ENCODE assay signal across 7 mouse cellular contexts in the genomic region with DNA sequence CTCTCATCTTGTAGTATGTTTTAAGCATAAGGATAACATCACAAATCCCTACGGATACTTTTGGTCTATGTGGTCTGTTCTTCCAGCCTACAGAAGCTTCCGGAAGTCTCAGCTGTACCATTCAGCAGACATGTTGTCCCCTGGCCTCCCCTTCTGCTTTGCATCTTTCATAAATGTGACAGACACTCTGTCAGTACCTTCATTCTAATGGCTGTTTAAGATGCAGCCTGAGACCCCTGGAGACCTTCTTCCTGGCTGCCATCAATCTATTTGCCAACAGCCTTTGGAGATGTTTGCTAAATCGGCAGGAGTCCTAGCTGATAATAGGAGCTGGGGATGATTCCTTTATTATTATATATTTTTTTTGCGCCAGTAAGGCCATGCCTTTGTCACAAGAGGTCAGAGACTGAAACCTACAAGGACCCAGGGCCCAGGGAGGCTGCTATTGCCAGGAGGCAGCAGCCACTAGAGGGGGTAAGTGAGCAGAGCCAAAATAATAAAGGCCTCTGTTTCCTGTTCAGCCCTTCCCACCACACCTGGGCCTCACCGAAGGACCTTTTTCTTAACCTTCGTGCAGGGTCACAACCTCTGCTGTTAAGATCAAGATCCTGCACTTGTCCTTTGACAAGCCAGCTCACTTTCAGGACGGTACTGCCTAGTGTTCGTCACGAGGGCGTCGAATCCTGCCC. TPM values are rescaled to one million over a fixed set of nuclear protein-coding genes. Genes with fewer than 3 reads are reported as not detected.
DNase-seq lines count a peak whose midpoint lies in the region; ATAC-seq and TF ChIP-seq lines count a peak whose summit lies in the region.

No protein-coding gene starts in this region.

- CTCF ChIA-PET in Patski (lab: Charles Lee) = interaction anchor here (0.7 to 1.1 kb wide), 3 partner anchors 27 to 53 kb away, joined by 3 read pairs; partner anchors contain the start of gene Gpa33

- H3K27me3 ChIP-seq in liver, embryonic 12.5 days (replicated peaks) = 0 out of 2 replicates have a peak, but pooled peaks cover 5% of the 10 kb centered on the region
- no peaks in the 10 kb centered on the region for H3K27me3 ChIP-seq in Patski
- no peaks in the 10 kb centered on the region for H3K27me3 ChIP-seq in embryonic facial prominence, embryonic 11.5 days (ENCODE audit: control insufficient read depth, insufficient read depth, low read length)

- POLR2A ChIA-PET in Patski (lab: Charles Lee) = no interaction called here

- no peak overlapping the region for H3K9ac ChIP-seq in liver, embryonic 12.5 days
- no peak overlapping the region for H3K9ac ChIP-seq in embryonic facial prominence, embryonic 11.5 days (replicated peaks; ENCODE audit: low read length)

- peak; percentile 71 for TF ChIP-seq CTCF in Patski (IDR thresholded peaks at IDR 0.05)

- DNase-seq in liver = peak; percentile 45
- no peak for DNase-seq in Patski (ENCODE audit: low read depth, low spot score)
- DNase-seq in embryonic facial prominence, embryonic 11.5 days (ENCODE audit: low spot score) = peak; percentile 54
- peak; percentile 56 to 60 for DNase-seq in thymus, postnatal 36 days

- H3K36me3 ChIP-seq in liver, embryonic 12.5 days = no peaks in the 10 kb centered on the region
- no peaks in the 10 kb centered on the region for H3K36me3 ChIP-seq in embryonic facial prominence, embryonic 11.5 days (replicated peaks; ENCODE audit: control insufficient read depth, insufficient read depth, low read depth, low read length)

- H3K4me3 ChIP-seq in liver, embryonic 12.5 days = no peak overlapping the region
- no peak overlapping the region for H3K4me3 ChIP-seq in embryonic facial prominence, embryonic 11.5 days (ENCODE audit: low read depth, low read length)

- H3K4me2 ChIP-seq in liver, embryonic 12.5 days = no peak overlapping the region
- no peak overlapping the region for H3K4me2 ChIP-seq in embryonic facial prominence, embryonic 11.5 days (ENCODE audit: low read depth, low read length)

- in situ Hi-C loops in Patski (cut with MboI; ENCODE audit: low pct_unique_long_range_greater_than_20kb) = loop anchor here (5.0 kb wide), 2 partner anchors 49 to 96 kb away; no protein-coding TSS in a partner anchor

- H3K4me1 ChIP-seq in liver, embryonic 12.5 days = peaks cover 25% of the 10 kb centered on the region
- H3K4me1 ChIP-seq in embryonic facial prominence, embryonic 11.5 days (ENCODE audit: control insufficient read depth, insufficient read depth, low read length) = no peaks in the 10 kb centered on the region

- no peak for ATAC-seq in liver, embryonic 12.5 days
- ATAC-seq in Patski = no peak
- no peak for ATAC-seq in embryonic facial prominence, embryonic 11.5 days (replicated peaks; ENCODE audit: insufficient number of reproducible peaks, low FRiP score, low TSS enrichment, low read depth)
- ATAC-seq in megakaryocyte progenitor cell, adult 5-6 weeks (replicated peaks; ENCODE audit: poor library complexity) = peak; percentile 70
- ATAC-seq in cerebellum, adult (ENCODE audit: insufficient number of reproducible peaks, low FRiP score, low TSS enrichment) = no peak

- 61% methylated on average over 11 of the region's 11 CpGs for WGBS in liver, embryonic 12.5 days (ENCODE audit: insufficient replicate concordance)
- 55% methylated on average over 11 of the region's 11 CpGs for WGBS in embryonic facial prominence, embryonic 11.5 days

- H3K27ac ChIP-seq in liver, embryonic 12.5 days = no peak overlapping the region
- H3K27ac ChIP-seq in embryonic facial prominence, embryonic 11.5 days (replicated peaks; ENCODE audit: low read depth, low read length) = no peak overlapping the region

- no peaks in the 10 kb centered on the region for H3K9me3 ChIP-seq in liver, embryonic 12.5 days (replicated peaks)
- no peaks in the 10 kb centered on the region for H3K9me3 ChIP-seq in embryonic facial prominence, embryonic 11.5 days (replicated peaks; ENCODE audit: control insufficient read depth, low read length)

RNA-seq across cellular contexts. Expression of gene Dusp27, which starts 24.7 kb away (rescaled TPM):
- 0.31 and 0.47 TPM in 2 replicates for polyA plus RNA-seq in liver, embryonic 12.5 days (2016; fragmentation: Nextera tagmentation; extraction: Ambion mirVana)
- not detected for polyA plus RNA-seq in Patski (2021)
- 1.7 and 2.2 TPM in 2 replicates for polyA plus RNA-seq in embryonic facial prominence, embryonic 11.5 days (2014; fragmentation: Nextera tagmentation; extraction: Ambion mirVana)
- total RNA-seq in megakaryocyte progenitor cell, adult 5-6 weeks (2015) = not detected in 2 replicates
- not detected in 2 replicates for total RNA-seq in megakaryocyte progenitor cell, adult 5-6 weeks (2017)

RNA-seq across cellular contexts. Expression of gene Gpa33, which starts 27.0 kb away (rescaled TPM):
- 0.08 TPM in 1 of 2 replicates, not detected in the other for polyA plus RNA-seq in liver, embryonic 12.5 days (2016; fragmentation: Nextera tagmentation; extraction: Ambion mirVana)
- not detected for polyA plus RNA-seq in Patski (2021)
- polyA plus RNA-seq in embryonic facial prominence, embryonic 11.5 days (2014; fragmentation: Nextera tagmentation; extraction: Ambion mirVana) = 0.10 and 0.34 TPM in 2 replicates
- not detected in 2 replicates for total RNA-seq in megakaryocyte progenitor cell, adult 5-6 weeks (2015)
- not detected in 2 replicates for total RNA-seq in megakaryocyte progenitor cell, adult 5-6 weeks (2017)
